Mouse (Mus musculus) left cerebral cortex, postnatal 4 days (tissue): Measurements from ENCODE around the gene 4933416C03Rik. TPM values are rescaled to one million over a fixed set of nuclear protein-coding genes. Genes with fewer than 3 reads are reported as not detected.

Source experiments
- DNase-seq: peaks from one replicate; pipeline ENCODE4 v3.0.0-alpha.2; 2022
- intact Hi-C: fragments of 180-260 bp; cut with DNase I; formaldehyde crosslinking; loops from one replicate; pipeline ENCODE4 v1.15.1; 2025
- total RNA-seq, 2 experiments: library from RNA; stranded (reverse); gene quantifications; 2 replicates each; pipeline ENCODE4 v1.2.3; 2021

4933416C03Rik gene
- total RNA-seq: not detected

- no peak for DNase-seq
- intact Hi-C loops: no loop called here
Measured at GRCm38 (mm10) chr10:116113867-116114474, at the start of gene 4933416C03Rik. Gene 4933416C03Rik (minus strand): TSS chr10:116113917.

GRCm38 (mm10) chr10:116162338-116162737 is 48.6 kb upstream of the 4933416C03Rik start:
- intact Hi-C loops: no loop called here
- DNase-seq: no peak

GRCm38 (mm10) chr10:116156699-116157098 is 43.0 kb upstream of the 4933416C03Rik start:
- intact Hi-C loops: no loop called here
- DNase-seq: no peak

GRCm38 (mm10) chr10:116154707-116155106 is 41.0 kb upstream of the 4933416C03Rik start:
- intact Hi-C loops: no loop called here
- no peak for DNase-seq

GRCm38 (mm10) chr10:116146091-116146490 is 32.4 kb upstream of the 4933416C03Rik start:
- intact Hi-C loops: no loop called here
- DNase-seq: no peak

GRCm38 (mm10) chr10:116143684-116144083 is 30.0 kb upstream of the 4933416C03Rik start:
- intact Hi-C loops: no loop called here
- DNase-seq: no peak

- DNase-seq: no peak
- intact Hi-C loops: no loop called here
Measured at GRCm38 (mm10) chr10:116140226-116140625, 26.5 kb upstream of the 4933416C03Rik start.

- intact Hi-C loops: no loop called here
- DNase-seq: no peak
Measured at GRCm38 (mm10) chr10:116135187-116135586, 21.5 kb upstream of the 4933416C03Rik start.

- no peak for DNase-seq
- intact Hi-C loops: no loop called here
Measured at GRCm38 (mm10) chr10:116132233-116132632, 18.5 kb upstream of the 4933416C03Rik start.

- intact Hi-C loops: loop anchor here (2.0 kb wide), 1 partner anchor 28 kb away; no protein-coding TSS in a partner anchor
- no peak for DNase-seq
Measured at GRCm38 (mm10) chr10:116131223-116131622, 17.5 kb upstream of the 4933416C03Rik start.

GRCm38 (mm10) chr10:116130401-116130800 is 16.7 kb upstream of the 4933416C03Rik start:
- DNase-seq: no peak
- intact Hi-C loops: loop anchor here (2.0 kb wide), 1 partner anchor 28 kb away; no protein-coding TSS in a partner anchor

- no peak for DNase-seq
- intact Hi-C loops: no loop called here
Measured at GRCm38 (mm10) chr10:116125364-116125763, 11.6 kb upstream of the 4933416C03Rik start.

GRCm38 (mm10) chr10:116123808-116124207 is 10.1 kb upstream of the 4933416C03Rik start:
- intact Hi-C loops: no loop called here
- DNase-seq: no peak

- intact Hi-C loops: no loop called here
- DNase-seq: no peak
Measured at GRCm38 (mm10) chr10:116121463-116121862, 7.7 kb upstream of the 4933416C03Rik start.

- intact Hi-C loops: no loop called here
- DNase-seq: no peak
Measured at GRCm38 (mm10) chr10:116117060-116117459, 3.3 kb upstream of the 4933416C03Rik start.

- DNase-seq: no peak
- intact Hi-C loops: no loop called here
Measured at GRCm38 (mm10) chr10:116115881-116116677, 2.4 kb upstream of the 4933416C03Rik start.

- intact Hi-C loops: no loop called here
- DNase-seq: no peak
Measured at GRCm38 (mm10) chr10:116112868-116113267, 849 bp downstream of the 4933416C03Rik start.

- intact Hi-C loops: no loop called here
- no peak for DNase-seq
Measured at GRCm38 (mm10) chr10:116108730-116109129, 5.0 kb downstream of the 4933416C03Rik start.

- peak; percentile 56 for DNase-seq
- intact Hi-C loops: no loop called here
Measured at GRCm38 (mm10) chr10:116108176-116108575, 5.5 kb downstream of the 4933416C03Rik start.

GRCm38 (mm10) chr10:116098470-116098869 is 15.2 kb downstream of the 4933416C03Rik start:
- intact Hi-C loops: no loop called here
- no peak for DNase-seq

- intact Hi-C loops: no loop called here
- no peak for DNase-seq
Measured at GRCm38 (mm10) chr10:116096466-116096865, 17.3 kb downstream of the 4933416C03Rik start.

- no peak for DNase-seq
- intact Hi-C loops: loop anchor here (5.0 kb wide), 1 partner anchor 113 kb away; no protein-coding TSS in a partner anchor
Measured at GRCm38 (mm10) chr10:116083965-116084364, 29.8 kb downstream of the 4933416C03Rik start.
